Mouse (Mus musculus) midbrain, postnatal 0 days (tissue): ENCODE data around the gene Tpsg1. TPM values are rescaled to one million over a fixed set of nuclear protein-coding genes. Genes with fewer than 3 reads are reported as not detected.
A peak's percentile ranks its signal among the peaks of the same experiment; 100 is the strongest.

Experiments
- ATAC-seq: fragments of 200-750 bp; cut with Nextera tagmentation; 2 replicates; pipeline ENCODE4 v1.8.0; 2017; ENCODE audit warnings: moderate number of reproducible peaks, mild to moderate bottlenecking, moderate TSS enrichment, moderate library complexity; ENCODE audit not compliant: low FRiP score
- DNase-seq: peaks from one replicate; pipeline ENCODE4 v3.0.0-alpha.2; 2015; ENCODE audit warnings: low spot score
- H3K27ac ChIP-seq: fragments of 300-500 bp; sonication (generic); 2 replicates; pipeline ENCODE4 v1.5.1; 2014; ENCODE audit warnings: low read depth, mild to moderate bottlenecking, low read length, mixed read lengths
- H3K27me3 ChIP-seq: fragments of 300-500 bp; sonication (generic); 2 replicates; pipeline ENCODE4 v1.6.1; 2014; ENCODE audit warnings: low read length, control low read depth, mixed read lengths; ENCODE audit not compliant: insufficient read depth
- H3K36me3 ChIP-seq: fragments of 300-500 bp; sonication (generic); 2 replicates; pipeline ENCODE4 v1.6.1; 2014; ENCODE audit warnings: low read length, control low read depth, mixed read lengths; ENCODE audit not compliant: insufficient read depth
- H3K4me1 ChIP-seq: fragments of 300-500 bp; sonication (generic); 2 replicates; pipeline ENCODE4 v1.6.1; 2014; ENCODE audit warnings: mild to moderate bottlenecking, control low read depth, antibody characterized with exemption, low read length, mixed read lengths; ENCODE audit not compliant: insufficient read depth
- H3K4me2 ChIP-seq: fragments of 300-500 bp; sonication (generic); 2 replicates; pipeline ENCODE4 v1.6.1; 2014; ENCODE audit warnings: low read depth, mild to moderate bottlenecking, low read length, mixed read lengths; ENCODE audit not compliant: poor library complexity, severe bottlenecking
- H3K4me3 ChIP-seq: fragments of 300-500 bp; sonication (generic); 2 replicates; pipeline ENCODE4 v1.5.1; 2014; ENCODE audit warnings: low read depth, mild to moderate bottlenecking, low read length, moderate library complexity
- H3K9ac ChIP-seq: fragments of 300-500 bp; sonication (generic); replicated peaks from 2 replicates; pipeline ENCODE4 v1.6.1; 2014; ENCODE audit warnings: mild to moderate bottlenecking, low read length, moderate library complexity, mixed read lengths; ENCODE audit not compliant: poor library complexity, severe bottlenecking
- H3K9me3 ChIP-seq: fragments of 300-500 bp; sonication (generic); 2 replicates; pipeline ENCODE4 v1.6.1; 2016; ENCODE audit warnings: low read length, control low read depth
- CTCF ChIP-seq: IDR thresholded peaks from 2 replicates; pipeline ENCODE4 v1.5.1; 2016; ENCODE audit warnings: antibody characterized with exemption, mild to moderate bottlenecking
- WGBS: fragments of 180-500 bp; shearing (Covaris S2); extraction: QIAGEN DNeasy Blood & Tissue Kit; methylation state at CpG from one replicate; pipeline ENCODE4 v1.1.7; 2014; 5-methylcytosine and 5-hydroxymethylcytosine counted together
- polyA plus RNA-seq: library from polyadenylated mRNA; unstranded; fragments of >200 nt; fragmentation: Nextera tagmentation; extraction: Ambion mirVana; gene quantifications from 2 replicates; pipeline ENCODE4 v1.2.1, GENCODE M21; 2015
- total RNA-seq: library from RNA; depleted of rRNA; stranded (reverse); fragments of >200 nt; gene quantifications from 2 replicates; pipeline ENCODE4 v1.2.3, GENCODE M21; 2014

Tpsg1 gene
- total and polyA plus RNA-seq, 2 experiments from 2014 or later: 1.2 TPM; not detected in 1

GRCm38 (mm10) chr17:25372491-25372890 lies 3.4 kb downstream of the Tpsg1 start:
- ATAC-seq (no peak), DNase-seq (no peak)
- Histone ChIP-seq H3K36me3 (peaks cover 26% of the 10 kb centered on the region), H3K4me1 (no peaks in the 10 kb centered on the region), H3K27ac (no peak overlapping the region), H3K9ac (no peak overlapping the region), H3K27me3 (no peaks in the 10 kb centered on the region), H3K9me3 (no peaks in the 10 kb centered on the region), H3K4me2 (no peak overlapping the region), H3K4me3 (no peak overlapping the region)
- TF ChIP-seq CTCF: no peak
- 75% methylated on average over 8 of the region's 8 CpGs for WGBS

GRCm38 (mm10) chr17:25374011-25374410 lies 4.9 kb downstream of the Tpsg1 start:
- H3K36me3 ChIP-seq: peaks cover 33% of the 10 kb centered on the region
- ATAC-seq (no peak), DNase-seq (peak; percentile 42)
- peak; percentile 70 for TF ChIP-seq CTCF
- no peaks in the 10 kb centered on the region for H3K4me1 ChIP-seq
- WGBS: 40% methylated on average over 9 of the region's 9 CpGs
- no peak overlapping the region for H3K4me2 ChIP-seq
- no peak overlapping the region for H3K27ac ChIP-seq
- no peaks in the 10 kb centered on the region for H3K27me3 ChIP-seq
- H3K9ac ChIP-seq: no peak overlapping the region
- H3K4me3 ChIP-seq: no peak overlapping the region
- H3K9me3 ChIP-seq: no peaks in the 10 kb centered on the region

DNA sequence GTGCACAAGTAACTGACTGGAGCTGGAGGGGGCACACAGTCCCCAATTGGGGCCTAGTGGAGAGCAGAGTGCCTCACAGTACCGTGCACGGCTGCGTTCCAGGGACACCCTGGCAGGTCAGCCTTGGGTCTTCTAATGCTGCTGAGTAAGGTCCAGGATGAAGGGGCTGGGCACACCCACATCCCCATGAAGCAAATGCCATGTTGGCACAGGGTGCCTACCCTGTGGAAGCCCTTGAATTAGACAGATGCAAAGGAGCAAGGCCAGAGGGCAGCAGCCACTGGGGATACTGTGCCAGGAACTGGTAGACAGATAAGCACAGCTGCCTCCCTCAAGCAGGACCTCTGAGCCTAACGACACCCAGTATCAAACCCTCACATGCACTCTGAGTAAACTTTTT lies 25.5 kb downstream of the Tpsg1 start:
- H3K4me1 ChIP-seq: no peaks in the 10 kb centered on the region
- no peak overlapping the region for H3K9ac ChIP-seq
- H3K27ac ChIP-seq: no peak overlapping the region
- 96% methylated on average over 4 of the region's 4 CpGs for WGBS
- no peak for TF ChIP-seq CTCF
- no peak overlapping the region for H3K4me2 ChIP-seq
- DNase-seq: no peak
- ATAC-seq: no peak
- H3K36me3 ChIP-seq: peaks cover 16% of the 10 kb centered on the region
- H3K27me3 ChIP-seq: no peaks in the 10 kb centered on the region
- no peaks in the 10 kb centered on the region for H3K9me3 ChIP-seq
- no peak overlapping the region for H3K4me3 ChIP-seq

DNA sequence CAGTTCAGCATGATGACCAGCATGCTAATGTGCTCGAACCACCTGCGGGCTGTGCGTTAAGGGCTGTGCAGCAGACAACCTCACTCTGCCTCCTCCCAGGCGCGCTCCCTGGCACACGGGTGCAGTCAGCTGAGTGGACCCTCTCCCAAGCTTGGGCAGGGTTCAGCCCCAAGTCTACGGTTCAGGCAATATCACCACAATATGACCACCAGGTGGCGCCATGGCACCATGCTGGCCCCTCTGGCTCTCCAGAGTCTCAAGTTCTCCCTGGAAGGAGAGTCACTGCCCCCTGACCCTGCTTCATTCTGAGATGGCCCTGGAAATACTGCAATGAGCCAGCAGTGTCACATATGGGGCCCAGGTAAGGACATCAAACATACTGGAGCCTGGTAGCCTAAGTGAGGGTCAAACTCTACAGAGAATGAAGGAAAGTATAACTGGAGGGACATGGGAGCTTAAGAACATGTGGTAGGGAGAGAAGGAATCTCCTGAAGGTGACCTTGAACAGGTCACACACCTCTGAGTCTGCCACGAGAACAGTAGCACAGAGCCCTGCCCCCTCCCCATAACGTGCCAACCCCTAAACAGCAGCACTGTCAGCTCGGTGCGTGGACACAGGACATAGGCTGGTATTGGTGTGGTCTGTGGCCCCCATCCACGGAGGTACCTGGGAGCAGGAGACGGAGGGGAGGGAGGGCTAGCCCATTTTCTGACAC lies 28.9 kb downstream of the Tpsg1 start:
- Histone ChIP-seq H3K9me3 (no peaks in the 10 kb centered on the region), H3K9ac (no peak overlapping the region), H3K27ac (no peak overlapping the region), H3K36me3 (peaks cover 3% of the 10 kb centered on the region; the same call in 1 of the 2 replicates), H3K4me1 (no peaks in the 10 kb centered on the region), H3K27me3 (no peaks in the 10 kb centered on the region), H3K4me3 (no peak overlapping the region), H3K4me2 (no peak overlapping the region)
- peak; percentile 89 for DNase-seq
- WGBS: 34% methylated on average over 14 of the region's 14 CpGs
- peak; percentile 56 for ATAC-seq
- peak; percentile 99 for TF ChIP-seq CTCF

DNA sequence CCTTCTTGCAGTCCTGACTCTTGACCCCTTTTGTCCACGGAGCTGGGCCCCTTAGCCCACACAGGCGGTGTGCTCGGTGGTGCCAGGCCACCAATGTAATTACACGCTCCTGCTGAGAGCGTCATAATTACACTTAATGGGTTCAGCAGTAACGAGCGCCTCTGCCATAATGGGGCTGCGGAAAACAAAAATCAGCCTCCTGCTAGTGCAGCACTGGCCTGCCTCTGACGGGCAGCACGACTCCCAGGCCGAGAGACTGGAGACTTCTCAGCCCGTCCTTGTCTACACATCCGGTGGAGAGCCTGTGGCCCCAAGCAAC lies 29.4 kb downstream of the Tpsg1 start:
- WGBS: 42% methylated on average over 13 of the region's 13 CpGs
- no peak for TF ChIP-seq CTCF
- Histone ChIP-seq H3K27me3 (no peaks in the 10 kb centered on the region), H3K4me2 (no peak overlapping the region), H3K27ac (no peak overlapping the region), H3K4me3 (no peak overlapping the region), H3K9me3 (no peaks in the 10 kb centered on the region), H3K4me1 (0 out of 2 replicates have a peak, but pooled peaks cover 3% of the 10 kb centered on the region), H3K9ac (no peak overlapping the region), H3K36me3 (peaks cover 3% of the 10 kb centered on the region; the same call in 1 of the 2 replicates)
- ATAC-seq (no peak), DNase-seq (no peak)

GRCm38 (mm10) chr17:25400443-25400842 lies 31.4 kb downstream of the Tpsg1 start:
- Histone ChIP-seq H3K27me3 (no peaks in the 10 kb centered on the region), H3K4me1 (peaks cover 16% of the 10 kb centered on the region), H3K9ac (no peak overlapping the region), H3K4me2 (no peak overlapping the region), H3K4me3 (no peak overlapping the region), H3K27ac (no peak overlapping the region), H3K36me3 (peaks cover 3% of the 10 kb centered on the region; the same call in 1 of the 2 replicates), H3K9me3 (no peaks in the 10 kb centered on the region)
- TF ChIP-seq CTCF: no peak
- ATAC-seq (no peak), DNase-seq (no peak)
- WGBS: 30% methylated on average over 7 of the region's 7 CpGs
